Mouse (Mus musculus) gastrocnemius, adult 2 months (tissue): ENCODE measurements around the gene Mief2. TPM values are rescaled to one million over a fixed set of nuclear protein-coding genes. Genes with fewer than 3 reads are reported as not detected.

Experiments
- DNase-seq: peaks from one replicate; pipeline ENCODE4 v3.0.0; 2022
- H3K27ac ChIP-seq: fragments of 200-600 bp; 2 replicates; pipeline ENCODE4 v1.8.1; 2022; ENCODE audit warnings: mild to moderate bottlenecking
- H3K4me3 ChIP-seq: fragments of 200-600 bp; 2 replicates; pipeline ENCODE4 v1.8.1; 2022; ENCODE audit warnings: mild to moderate bottlenecking, moderate library complexity
- CTCF ChIP-seq: fragments of 200-600 bp; IDR thresholded peaks from 2 replicates; pipeline ENCODE4 v1.8.1; 2022; ENCODE audit warnings: antibody characterized with exemption, mild to moderate bottlenecking, moderate library complexity
- intact Hi-C: fragments of 180-260 bp; cut with DNase I; formaldehyde crosslinking; loops from one replicate; pipeline ENCODE4 v1.15.1; 2025
- total RNA-seq, 2 experiments: library from RNA; stranded (reverse); gene quantifications; 2 replicates each; pipeline ENCODE4 v1.2.3; 2021

The Mief2 gene
- total RNA-seq, 2 experiments from 2014 or later: 61.9 to 91.0 TPM

- H3K27ac ChIP-seq: peak overlapping the region; percentile 96
- intact Hi-C loops: no loop called here
- no peak overlapping the region for H3K4me3 ChIP-seq
- TF ChIP-seq CTCF: no peak
- DNase-seq: peak; percentile 12
These were observed 22.1 kb upstream of the Mief2 start for GRCm38 (mm10) chr11:60706076-60706475.

GRCm38 (mm10) chr11:60706696-60707480 is 21.3 kb upstream of the Mief2 start:
- peak; percentile 44 for DNase-seq
- Histone ChIP-seq H3K27ac (peak overlapping the region; percentile 96), H3K4me3 (peak overlapping the region; percentile 58)
- TF ChIP-seq CTCF: no peak
- intact Hi-C loops: no loop called here

GRCm38 (mm10) chr11:60707672-60708071 is 20.5 kb upstream of the Mief2 start:
- no peak for TF ChIP-seq CTCF
- peak overlapping the region; percentile 58 for H3K4me3 ChIP-seq
- H3K27ac ChIP-seq: peak overlapping the region; percentile 96
- intact Hi-C loops: loop anchor here (2.0 kb wide), 1 partner anchor 19 kb away; the partner anchor contains the start of gene Flii
- DNase-seq: peak; percentile 96

GRCm38 (mm10) chr11:60708631-60709030 is 19.6 kb upstream of the Mief2 start:
- TF ChIP-seq CTCF: no peak
- intact Hi-C loops: loop anchor here (2.0 kb wide), 1 partner anchor 18 kb away; the partner anchor contains the start of gene Flii
- peak overlapping the region; percentile 96 for H3K27ac ChIP-seq
- no peak overlapping the region for H3K4me3 ChIP-seq
- peak; percentile 27 for DNase-seq

- intact Hi-C loops: loop anchor here (2.0 kb wide), 1 partner anchor 17 kb away; the partner anchor contains the start of gene Flii
These were observed 18.4 kb upstream of the Mief2 start for GRCm38 (mm10) chr11:60709481-60710465.

GRCm38 (mm10) chr11:60711218-60711617 is 17.0 kb upstream of the Mief2 start:
- DNase-seq: peak; percentile 15
- Histone ChIP-seq H3K27ac (no peak overlapping the region), H3K4me3 (no peak overlapping the region)
- intact Hi-C loops: no loop called here
- no peak for TF ChIP-seq CTCF

More at GRCm38 (mm10) chr11:60709481-60710465, 18.4 kb upstream of the Mief2 start:
- Histone ChIP-seq H3K4me3 (no peak overlapping the region), H3K27ac (peak overlapping the region; percentile 96; the same call in 1 of the 2 replicates)
- no peak for TF ChIP-seq CTCF
- peak; percentile 19 for DNase-seq

GRCm38 (mm10) chr11:60712040-60712439 is 16.2 kb upstream of the Mief2 start:
- intact Hi-C loops: no loop called here
- TF ChIP-seq CTCF: no peak
- H3K27ac ChIP-seq: no peak overlapping the region
- no peak overlapping the region for H3K4me3 ChIP-seq
- DNase-seq: no peak

GRCm38 (mm10) chr11:60712639-60713255 is 15.5 kb upstream of the Mief2 start:
- no peak for TF ChIP-seq CTCF
- no peak overlapping the region for H3K27ac ChIP-seq
- intact Hi-C loops: no loop called here
- DNase-seq: peak; percentile 16
- H3K4me3 ChIP-seq: no peak overlapping the region

GRCm38 (mm10) chr11:60715833-60716232 is 12.4 kb upstream of the Mief2 start:
- intact Hi-C loops: no loop called here
- TF ChIP-seq CTCF: no peak
- H3K4me3 ChIP-seq: no peak overlapping the region
- no peak overlapping the region for H3K27ac ChIP-seq
- DNase-seq: peak; percentile 14

GRCm38 (mm10) chr11:60719263-60719662 is 8.9 kb upstream of the Mief2 start:
- intact Hi-C loops: no loop called here
- no peak for DNase-seq
- no peak overlapping the region for H3K27ac ChIP-seq
- no peak for TF ChIP-seq CTCF
- H3K4me3 ChIP-seq: no peak overlapping the region

- peak; percentile 78 for TF ChIP-seq CTCF
- peak within 1 kb of the TSS; percentile 97 for H3K27ac ChIP-seq
- intact Hi-C loops: loop anchor here (1.0 to 2.0 kb wide), 2 partner anchors 18 to 27 kb away; partner anchors contain the start of gene Llgl1
- peak within 1 kb of the TSS; percentile 79 for H3K4me3 ChIP-seq
- DNase-seq: peak; percentile 91
These were observed 1.4 kb upstream of the Mief2 start, which contains the start of gene Flii for GRCm38 (mm10) chr11:60726601-60727391. Gene Flii, minus strand, starts transcription at chr11:60727263.
